In the genomic region with DNA sequence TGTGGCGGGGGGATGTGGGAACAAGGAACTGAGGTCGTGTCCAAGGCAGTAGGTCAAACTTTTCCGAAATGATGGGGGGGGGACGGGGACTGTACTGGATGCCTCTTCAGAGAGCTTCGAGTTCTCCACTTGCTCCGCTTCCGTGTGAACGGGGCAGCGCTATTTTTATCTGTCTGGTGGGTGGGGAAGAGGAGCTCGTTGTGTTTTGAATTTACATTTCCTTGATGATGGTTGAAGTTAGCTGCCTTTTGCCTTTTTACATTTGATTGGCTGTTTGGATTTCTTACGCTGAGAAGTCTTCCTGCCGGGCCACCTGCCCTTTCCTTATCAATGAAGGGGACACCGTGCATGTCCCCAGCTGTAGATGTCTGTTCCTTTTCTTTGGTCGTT, we compare ENCODE assay signal across 10 mouse cellular contexts. TPM values are rescaled to one million over a fixed set of nuclear protein-coding genes. Genes with fewer than 3 reads are reported as not detected.
DNase-seq lines count a peak whose midpoint lies in the region; ATAC-seq lines count a peak whose summit lies in the region.
"Had no signal": no experiment of that assay in that cellular context is flagged by ENCODE, and none has a peak within 500 bp of the region (broad histone marks: within the 10 kb centered on the region; RNA-seq: fewer than 3 reads in every experiment).

No protein-coding gene starts in this region.

- DNase-seq in embryonic facial prominence, embryonic 10.5 days (ENCODE audit: low spot score) = no peak
- no peak for DNase-seq in kidney, adult 9 months
- peak; percentile 57 for DNase-seq in brain, adult 2 months (ENCODE audit: low read depth, low spot score)
- DNase-seq in kidney, postnatal 25 days = no peak
- no peak for DNase-seq in spleen, adult 18-20 months
- DNase-seq: liver, embryonic 13.5 days had no signal

- H3K9me3 ChIP-seq in embryonic facial prominence, embryonic 13.5 days = no peaks in the 10 kb centered on the region
- H3K9me3 ChIP-seq in embryonic facial prominence, embryonic 10.5 days = no peaks in the 10 kb centered on the region
- H3K9me3 ChIP-seq in kidney, embryonic 15.5 days (replicated peaks) = no peaks in the 10 kb centered on the region
- no peaks in the 10 kb centered on the region for H3K9me3 ChIP-seq in neural tube, embryonic 13.5 days
- H3K9me3 ChIP-seq: embryonic facial prominence, embryonic 12.5 days; liver, embryonic 13.5 days had no signal

- ATAC-seq in embryonic facial prominence, embryonic 13.5 days (ENCODE audit: insufficient number of reproducible peaks, insufficient read depth, low FRiP score, low TSS enrichment, low read depth) = no peak
- ATAC-seq in kidney, embryonic 15.5 days (replicated peaks; ENCODE audit: low FRiP score) = no peak
- ATAC-seq in neural tube, embryonic 13.5 days (ENCODE audit: low read depth) = no peak

- H3K4me2 ChIP-seq in embryonic facial prominence, embryonic 13.5 days = peak overlapping the region; percentile 18
- H3K4me2 ChIP-seq in kidney, embryonic 15.5 days = peak overlapping the region; percentile 23; the same call in 1 of the 2 replicates
- H3K4me2 ChIP-seq in neural tube, embryonic 13.5 days = peak overlapping the region; percentile 24
- H3K4me2 ChIP-seq: embryonic facial prominence, embryonic 12.5 days; liver, embryonic 13.5 days had no signal

- no peaks in the 10 kb centered on the region for H3K27me3 ChIP-seq in embryonic facial prominence, embryonic 13.5 days
- no peaks in the 10 kb centered on the region for H3K27me3 ChIP-seq in embryonic facial prominence, embryonic 10.5 days (replicated peaks; ENCODE audit: low read depth, poor library complexity, severe bottlenecking)
- 0 out of 2 replicates have a peak, but pooled peaks cover 5% of the 10 kb centered on the region for H3K27me3 ChIP-seq in kidney, embryonic 15.5 days
- no peaks in the 10 kb centered on the region for H3K27me3 ChIP-seq in neural tube, embryonic 13.5 days
- H3K27me3 ChIP-seq: embryonic facial prominence, embryonic 12.5 days had no signal

- H3K36me3 ChIP-seq in embryonic facial prominence, embryonic 13.5 days = no peaks in the 10 kb centered on the region
- no peaks in the 10 kb centered on the region for H3K36me3 ChIP-seq in embryonic facial prominence, embryonic 10.5 days (replicated peaks)
- no peaks in the 10 kb centered on the region for H3K36me3 ChIP-seq in kidney, embryonic 15.5 days
- no peaks in the 10 kb centered on the region for H3K36me3 ChIP-seq in neural tube, embryonic 13.5 days
- H3K36me3 ChIP-seq: embryonic facial prominence, embryonic 12.5 days; liver, embryonic 13.5 days had no signal

- no peak overlapping the region for H3K9ac ChIP-seq in embryonic facial prominence, embryonic 13.5 days
- H3K9ac ChIP-seq in kidney, embryonic 15.5 days = no peak overlapping the region
- H3K9ac ChIP-seq in neural tube, embryonic 13.5 days = no peak overlapping the region
- H3K9ac ChIP-seq: embryonic facial prominence, embryonic 12.5 days; liver, embryonic 13.5 days had no signal

- no peak overlapping the region for H3K4me3 ChIP-seq in embryonic facial prominence, embryonic 13.5 days
- no peak overlapping the region for H3K4me3 ChIP-seq in embryonic facial prominence, embryonic 10.5 days
- H3K4me3 ChIP-seq in kidney, embryonic 15.5 days (replicated peaks) = no peak overlapping the region
- no peak overlapping the region for H3K4me3 ChIP-seq in neural tube, embryonic 13.5 days
- H3K4me3 ChIP-seq: embryonic facial prominence, embryonic 12.5 days; liver, embryonic 13.5 days had no signal

- WGBS in embryonic facial prominence, embryonic 13.5 days = 59% methylated on average over 14 of the region's 14 CpGs
- WGBS in embryonic facial prominence, embryonic 10.5 days = 67% methylated on average over 14 of the region's 14 CpGs
- WGBS in kidney, embryonic 15.5 days = 60% methylated on average over 14 of the region's 14 CpGs
- WGBS in neural tube, embryonic 13.5 days = 67% methylated on average over 14 of the region's 14 CpGs

- H3K4me1 ChIP-seq in embryonic facial prominence, embryonic 13.5 days = no peaks in the 10 kb centered on the region
- no peaks in the 10 kb centered on the region; the same call in 1 of the 2 replicates for H3K4me1 ChIP-seq in embryonic facial prominence, embryonic 10.5 days
- H3K4me1 ChIP-seq in kidney, embryonic 15.5 days = no peaks in the 10 kb centered on the region
- no peaks in the 10 kb centered on the region for H3K4me1 ChIP-seq in neural tube, embryonic 13.5 days (replicated peaks)
- H3K4me1 ChIP-seq: embryonic facial prominence, embryonic 12.5 days; liver, embryonic 13.5 days had no signal

- no peak overlapping the region for H3K27ac ChIP-seq in embryonic facial prominence, embryonic 13.5 days
- H3K27ac ChIP-seq in embryonic facial prominence, embryonic 10.5 days (replicated peaks) = no peak overlapping the region
- H3K27ac ChIP-seq in kidney, embryonic 15.5 days = no peak overlapping the region
- H3K27ac ChIP-seq in neural tube, embryonic 13.5 days (replicated peaks) = no peak overlapping the region
- H3K27ac ChIP-seq: embryonic facial prominence, embryonic 12.5 days; liver, embryonic 13.5 days had no signal

RNA-seq across cellular contexts. Expression of gene Tnfrsf9, which starts 23.7 kb away (rescaled TPM):
- 0.39 and 0.51 TPM in 2 replicates for polyA plus RNA-seq in embryonic facial prominence, embryonic 13.5 days (2015; fragmentation: Nextera tagmentation; extraction: Ambion mirVana)
- polyA plus RNA-seq in embryonic facial prominence, embryonic 10.5 days (2016; fragmentation: Nextera tagmentation; extraction: Ambion mirVana) = 0.38 and 0.69 TPM in 2 replicates
- 0.32 and 0.40 TPM in 2 replicates for polyA plus RNA-seq in kidney, embryonic 15.5 days (2015; fragmentation: Nextera tagmentation; extraction: Ambion mirVana)
- 0.29 and 0.50 TPM in 2 replicates for polyA plus RNA-seq in neural tube, embryonic 13.5 days (2015; fragmentation: Nextera tagmentation; extraction: Ambion mirVana)

RNA-seq across cellular contexts. Expression of gene Park7, which starts 23.8 kb away (rescaled TPM):
- 449 and 477 TPM in 2 replicates for polyA plus RNA-seq in embryonic facial prominence, embryonic 13.5 days (2015; fragmentation: Nextera tagmentation; extraction: Ambion mirVana)
- polyA plus RNA-seq in embryonic facial prominence, embryonic 10.5 days (2016; fragmentation: Nextera tagmentation; extraction: Ambion mirVana) = 496 and 508 TPM in 2 replicates
- polyA plus RNA-seq in kidney, embryonic 15.5 days (2015; fragmentation: Nextera tagmentation; extraction: Ambion mirVana) = 391 and 393 TPM in 2 replicates
- polyA plus RNA-seq in neural tube, embryonic 13.5 days (2015; fragmentation: Nextera tagmentation; extraction: Ambion mirVana) = 369 and 374 TPM in 2 replicates

RNA-seq across cellular contexts. Expression of gene Uts2, which starts 58.8 kb away (rescaled TPM):
- polyA plus RNA-seq in embryonic facial prominence, embryonic 13.5 days (2015; fragmentation: Nextera tagmentation; extraction: Ambion mirVana) = not detected in 2 replicates
- not detected in 2 replicates for polyA plus RNA-seq in embryonic facial prominence, embryonic 10.5 days (2016; fragmentation: Nextera tagmentation; extraction: Ambion mirVana)
- polyA plus RNA-seq in kidney, embryonic 15.5 days (2015; fragmentation: Nextera tagmentation; extraction: Ambion mirVana) = not detected in 2 replicates
- 0.81 and 1.3 TPM in 2 replicates for polyA plus RNA-seq in neural tube, embryonic 13.5 days (2015; fragmentation: Nextera tagmentation; extraction: Ambion mirVana)
- polyA plus RNA-seq: embryonic facial prominence, embryonic 12.5 days; liver, embryonic 13.5 days had no signal
